Mouse (Mus musculus) embryonic fibroblast, embryonic 13.5 days (primary cell): Measurements from ENCODE around the gene Ntm.

Source experiments
- CTCF ChIP-seq: IDR thresholded peaks from 2 replicates; pipeline ENCODE4 v1.5.1; 2011; ENCODE audit warnings: mild to moderate bottlenecking, control low read depth, low read length, moderate library complexity, borderline replicate concordance; ENCODE audit not compliant: insufficient read depth
- POLR2A ChIP-seq: IDR thresholded peaks from 2 replicates; pipeline ENCODE4 v1.6.1; 2011; ENCODE audit warnings: low read depth, mild to moderate bottlenecking, control low read depth, low read length, moderate library complexity

DNA sequence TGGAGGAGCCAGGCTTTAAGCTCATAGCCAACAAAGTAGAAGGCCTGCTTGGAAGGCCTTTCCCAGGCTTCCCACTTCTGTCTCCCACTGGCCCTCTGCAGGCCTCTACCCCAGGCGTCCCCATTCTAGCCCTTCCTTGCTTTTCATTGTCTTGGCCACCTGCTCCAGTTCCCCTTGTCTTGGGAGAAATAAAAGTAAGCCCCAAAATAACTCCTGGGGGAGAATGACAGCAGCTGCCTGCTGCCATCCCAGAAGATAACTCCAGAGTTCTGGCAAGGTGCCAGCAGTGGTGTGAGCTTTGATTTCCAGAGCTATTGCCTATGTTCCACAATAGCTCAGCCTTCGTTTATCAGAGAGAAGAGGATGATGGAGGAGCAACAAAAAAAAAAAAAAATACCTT, 760.7 kb downstream of the Ntm start:
- TF ChIP-seq CTCF (no peak), POLR2A (no peak)
